Mouse (Mus musculus): ENCODE measurements around the gene Traf5.
A peak's percentile ranks its signal among the peaks of the same experiment; 100 is the strongest.

Traf5 gene

GRCm38 (mm10) chr1:192062682-192063081 lies 29.7 kb downstream of the Traf5 start:
- DNase-seq (ENCODE audit: low spot score) = no peak

GRCm38 (mm10) chr1:192061666-192062306 lies 30.6 kb downstream of the Traf5 start:
- DNase-seq (ENCODE audit: low spot score) = peak; percentile 66

- no peak for DNase-seq (ENCODE audit: low spot score)
Observed at GRCm38 (mm10) chr1:192058911-192059310, 33.4 kb downstream of the Traf5 start.

- DNase-seq (ENCODE audit: low spot score) = no peak
Observed at GRCm38 (mm10) chr1:192053726-192054125, 38.6 kb downstream of the Traf5 start.

DNA sequence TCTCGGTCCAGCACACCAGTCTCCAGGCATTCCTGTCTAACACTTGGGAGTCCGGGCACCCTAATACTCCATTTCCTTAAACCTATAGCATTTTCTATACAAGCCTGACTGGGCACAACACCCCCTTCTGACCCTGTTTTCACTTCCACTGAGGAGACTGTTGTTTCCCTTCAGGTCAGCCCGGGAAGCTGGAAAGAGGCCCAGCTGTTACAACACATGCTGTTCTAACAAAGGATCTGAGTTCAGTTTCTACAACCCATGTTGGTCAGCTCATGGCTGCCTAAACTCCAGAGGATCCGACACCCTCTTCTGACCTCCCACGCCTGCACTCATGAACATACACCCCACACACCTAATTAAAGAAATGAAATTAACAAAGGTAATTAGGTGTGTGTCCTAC lies 39.4 kb downstream of the Traf5 start:
- DNase-seq (ENCODE audit: low spot score) = no peak

GRCm38 (mm10) chr1:192052461-192052860 lies 39.9 kb downstream of the Traf5 start:
- no peak for DNase-seq (ENCODE audit: low spot score)

DNA sequence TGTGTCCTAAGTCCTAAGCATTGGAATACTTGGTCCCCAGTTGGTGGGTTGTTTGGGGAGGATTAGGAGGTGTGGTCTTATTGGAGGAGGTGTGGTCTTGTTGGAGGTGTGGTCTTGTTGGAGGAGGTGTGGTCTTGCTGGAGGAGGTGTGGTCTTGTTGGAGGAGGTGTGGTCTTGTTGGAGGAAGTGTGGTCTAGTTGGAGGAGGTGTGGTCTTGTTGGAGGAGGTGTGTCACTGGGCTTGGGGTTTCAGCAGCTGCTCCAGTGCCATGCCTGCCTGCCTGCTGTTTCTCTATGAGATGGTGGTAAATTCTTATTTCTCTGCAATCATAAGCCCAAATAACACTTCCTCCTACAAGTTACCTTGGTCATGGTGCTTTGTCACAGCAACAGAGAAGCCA lies 93.3 kb downstream of the Traf5 start:
- DNase-seq (ENCODE audit: low spot score) = no peak

- no peak for DNase-seq (ENCODE audit: low spot score)
Observed at GRCm38 (mm10) chr1:191996621-191997185, 95.7 kb downstream of the Traf5 start.

- no peak for DNase-seq (ENCODE audit: low spot score)
Observed at GRCm38 (mm10) chr1:191995916-191996315, 96.4 kb downstream of the Traf5 start.

- DNase-seq (ENCODE audit: low spot score) = peak; percentile 60
Observed at GRCm38 (mm10) chr1:191995488-191995887, 96.9 kb downstream of the Traf5 start.

- DNase-seq (ENCODE audit: low spot score) = no peak
Observed at GRCm38 (mm10) chr1:191994476-191994875, 97.9 kb downstream of the Traf5 start.

DNA sequence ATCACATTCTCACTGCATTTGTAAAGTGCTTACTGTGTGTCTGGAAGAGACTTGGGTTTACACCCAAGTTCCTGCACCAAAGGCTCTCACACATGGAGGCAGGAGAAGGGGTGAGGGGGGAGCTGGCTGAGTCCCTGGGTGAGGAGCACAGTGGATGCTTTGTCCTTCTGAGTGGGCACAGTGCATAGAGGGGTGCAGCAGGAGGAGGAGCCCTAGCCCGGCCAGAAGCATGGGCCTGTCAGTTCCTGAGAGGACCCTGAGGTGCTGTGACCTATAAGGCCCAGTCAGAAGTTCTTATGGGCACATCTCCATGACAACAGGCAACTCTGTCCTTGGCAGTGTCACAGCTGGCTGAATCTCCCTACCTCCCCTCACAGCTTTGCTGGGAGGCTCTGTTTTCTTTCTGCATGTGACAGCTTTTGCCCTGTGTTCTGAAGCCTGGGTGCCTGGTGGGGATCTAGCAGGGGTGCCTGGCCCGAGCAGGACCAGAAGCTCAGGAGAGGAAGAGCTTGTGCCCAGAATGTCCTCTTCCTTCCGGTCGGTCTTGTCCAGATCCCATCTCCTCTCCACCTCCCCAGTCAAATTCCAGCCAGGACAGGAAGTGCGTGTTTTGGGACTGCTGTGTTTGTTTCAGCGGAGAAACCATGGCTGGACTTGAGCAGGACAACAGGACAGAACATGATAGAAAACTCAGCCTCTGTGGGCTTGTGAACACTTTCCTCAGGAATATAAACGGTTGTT lies 100.1 kb downstream of the Traf5 start:
- DNase-seq (ENCODE audit: low spot score) = no peak

DNA sequence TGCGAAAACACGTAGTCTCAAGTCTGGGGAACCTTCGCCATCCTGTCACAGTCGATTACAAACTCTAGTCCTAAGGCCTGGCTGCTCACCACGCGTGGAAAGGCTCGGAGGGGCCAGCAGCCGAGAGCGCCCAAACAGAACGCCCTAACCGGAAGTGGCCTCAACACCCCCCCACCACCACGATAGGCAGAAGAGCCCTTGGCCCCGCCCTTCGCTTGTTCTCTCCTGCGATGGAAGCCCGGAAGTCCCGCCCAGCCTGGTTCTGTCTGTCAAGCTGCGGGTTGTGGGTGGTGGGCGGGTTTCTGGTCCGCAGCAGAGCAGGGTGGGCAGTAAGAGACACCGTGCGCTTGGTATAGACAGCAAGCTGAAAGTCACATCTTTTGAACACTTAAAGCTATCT lies 102.4 kb downstream of the Traf5 start:
- peak; percentile 97 for DNase-seq (ENCODE audit: low spot score)

DNA sequence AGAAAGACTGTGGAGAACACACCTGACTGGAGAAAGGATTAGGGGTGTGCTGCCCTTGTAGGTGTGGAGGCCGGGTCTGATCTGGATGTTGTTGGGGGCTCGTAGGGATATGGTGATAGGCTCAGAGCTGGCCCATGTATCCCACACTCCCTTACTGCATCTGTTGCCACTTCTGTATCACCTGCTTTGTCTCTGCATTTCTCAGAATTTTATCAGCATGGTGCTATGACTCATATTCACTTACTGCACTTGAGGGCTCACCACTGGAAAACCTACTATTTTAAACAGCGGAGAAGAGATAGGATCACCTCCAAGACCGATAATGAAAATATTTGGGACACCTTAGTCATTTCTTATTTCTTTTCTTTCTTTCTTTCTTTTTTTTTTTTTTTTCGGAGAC lies 103.3 kb downstream of the Traf5 start:
- DNase-seq (ENCODE audit: low spot score) = no peak

- no peak for DNase-seq (ENCODE audit: low spot score)
Observed at GRCm38 (mm10) chr1:191988646-191989045, 103.7 kb downstream of the Traf5 start.

- DNase-seq (ENCODE audit: low spot score) = no peak
Observed at GRCm38 (mm10) chr1:191987481-191987769, 104.9 kb downstream of the Traf5 start.

DNA sequence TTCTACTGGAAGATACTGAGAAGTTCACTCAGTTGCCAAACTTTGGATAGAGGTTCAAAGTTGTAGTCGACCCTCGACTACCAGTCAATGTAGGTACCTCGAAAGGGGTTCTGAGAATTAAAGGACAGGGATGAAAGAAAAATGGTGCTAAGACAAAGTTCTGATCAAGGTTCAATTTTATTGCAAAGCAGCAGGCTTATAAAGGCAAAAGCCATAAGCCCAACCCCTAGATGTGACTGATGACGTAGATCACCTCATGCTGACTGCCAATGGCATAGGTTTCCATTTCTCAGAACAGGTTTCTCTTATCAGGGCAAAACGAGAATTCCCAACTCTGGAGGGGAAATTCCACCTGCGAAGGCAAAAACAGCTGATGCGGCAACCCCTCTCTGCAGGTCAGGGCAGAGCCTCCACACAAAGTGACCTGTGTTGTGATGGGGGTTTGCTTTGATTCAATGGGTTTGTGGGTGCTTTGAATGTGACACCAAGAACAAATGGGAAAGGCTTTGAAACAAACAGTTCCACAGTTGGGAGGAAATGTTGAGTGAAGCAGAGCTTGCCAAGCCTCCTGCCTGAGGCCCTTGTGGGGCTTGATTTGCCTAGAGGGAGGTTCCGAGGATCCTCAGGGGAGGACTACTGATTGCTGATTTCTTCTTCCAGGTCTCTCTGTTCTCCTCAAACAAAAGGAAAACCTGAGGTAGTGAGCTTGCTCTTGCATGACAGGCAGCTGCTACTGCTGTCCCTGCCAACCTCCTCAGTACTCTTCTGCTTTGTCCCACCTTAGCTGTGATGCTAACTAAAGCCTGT lies 105.5 kb downstream of the Traf5 start:
- no peak for DNase-seq (ENCODE audit: low spot score)

DNA sequence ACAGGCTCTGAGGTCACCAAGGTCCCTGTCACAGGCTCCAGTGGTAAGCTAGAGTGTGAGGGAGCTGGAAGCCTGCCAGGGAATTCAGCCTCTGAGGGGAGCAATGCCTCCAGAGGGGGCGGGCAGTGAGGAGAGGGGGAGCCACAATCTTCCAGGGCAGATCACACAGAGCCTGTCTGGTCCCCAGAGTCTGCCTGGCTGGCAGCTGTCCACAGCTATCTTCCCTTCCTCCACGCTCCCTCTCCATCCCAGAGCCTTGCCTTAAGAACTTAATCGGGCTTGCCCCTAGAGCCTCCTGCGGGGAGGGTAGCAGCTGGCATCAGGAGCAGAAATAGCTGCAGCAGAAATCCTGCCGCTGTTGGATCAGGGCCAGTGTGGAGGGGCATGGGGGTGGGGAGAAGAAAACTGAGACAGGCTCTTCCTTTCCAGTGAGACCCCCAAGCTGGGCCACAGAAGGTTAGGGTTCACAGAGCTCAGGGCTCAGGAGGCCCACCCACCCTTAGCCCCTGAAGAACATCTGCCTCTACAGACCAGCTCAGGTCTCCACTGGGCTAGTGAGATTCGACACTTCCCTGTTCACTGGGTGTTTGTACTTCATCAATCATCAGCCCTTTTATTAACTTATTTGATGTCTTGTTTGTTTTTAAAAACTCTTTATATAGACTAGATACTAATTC lies 110.8 kb downstream of the Traf5 start:
- no peak for DNase-seq (ENCODE audit: low spot score)

DNA sequence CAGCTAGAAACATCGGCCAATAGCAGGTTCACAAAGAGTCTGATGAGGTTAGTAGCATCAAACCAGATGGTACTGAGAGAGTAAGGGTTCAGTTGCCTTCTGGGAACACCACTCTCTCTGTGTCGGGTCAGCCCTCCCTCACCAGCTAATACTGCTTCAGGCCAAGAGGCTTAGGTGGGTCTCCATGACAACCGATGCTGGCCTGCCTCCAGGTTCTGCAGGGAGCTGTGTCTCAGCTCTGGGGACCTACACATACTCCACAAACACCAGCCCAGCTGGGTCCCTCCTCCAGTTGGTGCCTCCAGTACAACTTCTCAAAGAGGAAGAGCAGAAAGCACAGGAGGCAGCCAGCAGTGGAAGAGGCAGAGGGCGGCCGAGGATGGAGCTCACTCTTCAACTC lies 115.2 kb downstream of the Traf5 start, which contains the start of gene Rd3:
Gene Rd3 (plus strand): TSS at position 184 of the 400 bp plus-strand sequence.
- DNase-seq (ENCODE audit: low spot score) = no peak

DNA sequence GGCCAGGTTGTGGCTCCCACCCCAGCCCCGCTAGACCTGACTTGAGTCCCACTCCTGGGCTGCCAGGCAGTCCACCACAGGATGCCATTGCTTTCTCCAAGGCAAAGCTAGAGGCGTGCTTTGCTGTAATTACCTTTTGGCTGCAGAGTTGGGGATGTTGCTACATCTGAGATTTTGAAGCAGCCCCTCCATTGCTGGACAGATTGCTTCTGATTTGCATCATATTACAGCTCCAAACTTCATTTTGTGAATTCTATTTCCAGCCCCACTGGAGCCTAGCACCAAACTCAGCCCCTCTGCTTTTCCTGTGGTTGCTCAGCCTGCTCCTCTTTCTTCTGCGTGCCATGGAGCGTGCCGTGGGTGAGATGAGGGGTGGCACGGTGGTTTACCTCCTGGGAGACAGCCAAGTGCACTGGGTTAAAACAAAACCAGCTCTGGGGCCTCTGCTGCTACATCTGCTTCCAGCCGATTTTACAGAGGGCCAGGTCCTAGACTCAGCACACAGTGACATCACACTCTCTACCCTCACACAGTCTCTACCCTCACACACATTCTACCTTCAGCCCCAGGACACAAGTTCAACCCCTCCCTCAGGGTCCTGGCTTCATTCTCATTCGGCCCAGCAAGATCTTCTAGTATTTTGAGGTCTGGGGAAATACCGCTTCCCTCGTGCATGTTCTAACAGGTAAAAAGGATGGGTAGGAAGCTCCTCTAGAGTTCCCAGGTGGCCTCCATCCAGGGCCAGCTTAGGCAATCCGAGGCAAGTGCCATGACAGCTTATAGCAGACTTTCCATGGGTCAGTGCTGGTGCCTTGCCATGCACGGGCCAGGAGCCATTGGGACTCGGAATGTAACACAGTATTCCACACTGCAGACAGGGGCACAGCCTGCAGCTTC lies 117.6 kb downstream of the Traf5 start:
- DNase-seq (ENCODE audit: low spot score) = no peak

DNA sequence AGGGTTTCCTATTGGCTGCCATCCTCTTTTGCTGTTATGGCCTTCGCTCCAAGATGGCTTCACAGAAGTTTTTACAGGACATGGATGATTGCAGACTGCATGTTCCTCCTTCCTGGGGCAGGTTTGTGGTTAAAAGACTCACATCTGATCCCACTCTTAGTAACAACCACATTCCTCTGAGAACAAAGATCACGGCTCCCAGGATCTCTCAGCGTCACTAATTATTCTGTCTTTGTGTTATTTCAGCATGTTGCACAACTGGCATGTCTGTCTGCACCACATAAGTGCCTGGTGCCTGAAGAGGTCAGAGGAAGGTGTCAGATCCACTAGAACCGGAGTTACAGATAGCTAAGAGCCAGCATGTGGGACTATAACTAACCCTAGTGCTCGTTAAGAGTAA lies 122.4 kb downstream of the Traf5 start:
- no peak for DNase-seq (ENCODE audit: low spot score)
